Mouse (Mus musculus): ENCODE data around the gene Triobp.
"Not testable (repeated sequence)": the region's sequence is repeated elsewhere in the genome, so short reads cannot be mapped to it uniquely, and the experiment has no call there.

Triobp gene

GRCm38 (mm10) chr15:79001559-79001958 is 54.0 kb downstream of the Triobp start:
- DNase-seq (ENCODE audit: low spot score in 2 of 2) = no peak

GRCm38 (mm10) chr15:79002036-79002435 is 54.5 kb downstream of the Triobp start:
- no peak for DNase-seq (ENCODE audit: low spot score in 2 of 2)

GRCm38 (mm10) chr15:79003079-79003478 is 55.6 kb downstream of the Triobp start:
- DNase-seq (ENCODE audit: low spot score in 2 of 2) = no peak

- no peak for DNase-seq (ENCODE audit: low spot score in 2 of 2)
These were observed 58.1 kb downstream of the Triobp start for GRCm38 (mm10) chr15:79005581-79005980.

- DNase-seq (ENCODE audit: low spot score in 2 of 2) = no peak
These were observed 59.1 kb downstream of the Triobp start for GRCm38 (mm10) chr15:79006638-79007037.

GRCm38 (mm10) chr15:79007059-79007458 is 59.5 kb downstream of the Triobp start:
- DNase-seq (ENCODE audit: low spot score in 2 of 2) = no peak

- DNase-seq (ENCODE audit: low spot score in 2 of 2) = not testable (repeated sequence)
These were observed 60.3 kb downstream of the Triobp start for GRCm38 (mm10) chr15:79007836-79008235.

GRCm38 (mm10) chr15:79009734-79010133 is 62.2 kb downstream of the Triobp start:
- DNase-seq (ENCODE audit: low spot score in 2 of 2) = no peak

- DNase-seq (ENCODE audit: low spot score in 2 of 2) = no peak
These were observed 64.0 kb downstream of the Triobp start for GRCm38 (mm10) chr15:79011550-79011949.

GRCm38 (mm10) chr15:79013382-79013781 is 65.9 kb downstream of the Triobp start:
- DNase-seq (ENCODE audit: low spot score in 2 of 2) = no peak

GRCm38 (mm10) chr15:79018191-79018590 is 70.7 kb downstream of the Triobp start:
- no peak for DNase-seq (ENCODE audit: low spot score in 2 of 2)

- no peak for DNase-seq (ENCODE audit: low spot score in 2 of 2)
These were observed 71.4 kb downstream of the Triobp start for GRCm38 (mm10) chr15:79018886-79019285.

- DNase-seq (ENCODE audit: low spot score in 2 of 2) = no peak
These were observed 75.2 kb downstream of the Triobp start for GRCm38 (mm10) chr15:79022671-79023230.

- DNase-seq (ENCODE audit: low spot score in 2 of 2) = no peak
These were observed 75.8 kb downstream of the Triobp start for GRCm38 (mm10) chr15:79023366-79023765.

- DNase-seq (ENCODE audit: low spot score in 2 of 2) = no peak
These were observed 78.3 kb downstream of the Triobp start for GRCm38 (mm10) chr15:79025687-79026308.

- no peak for DNase-seq (ENCODE audit: low spot score in 2 of 2)
These were observed 79.2 kb downstream of the Triobp start for GRCm38 (mm10) chr15:79026511-79027290.

- DNase-seq (ENCODE audit: low spot score in 2 of 2) = peak in 1 of 2 experiments; percentile 31
These were observed 80.0 kb downstream of the Triobp start for GRCm38 (mm10) chr15:79027291-79028205.

- peak; percentile 76 to 88 for DNase-seq (ENCODE audit: low spot score in 2 of 2)
These were observed 80.8 kb downstream of the Triobp start, which contains the start of gene H1f0 for GRCm38 (mm10) chr15:79028237-79028738. Gene H1f0, plus strand, starts transcription at chr15:79028450.

GRCm38 (mm10) chr15:79028823-79029484 is 81.4 kb downstream of the Triobp start:
- DNase-seq (ENCODE audit: low spot score in 2 of 2) = no peak

- DNase-seq (ENCODE audit: low spot score in 2 of 2) = peak in 1 of 2 experiments; percentile 39
These were observed 82.2 kb downstream of the Triobp start for GRCm38 (mm10) chr15:79029519-79030241.
